Mouse (Mus musculus) liver, embryonic 11.5 days (tissue): ENCODE data around the gene Hist1h2ae. TPM values are rescaled to one million over a fixed set of nuclear protein-coding genes. Genes with fewer than 3 reads are reported as not detected.
"Not testable (repeated sequence)": the region's sequence is repeated elsewhere in the genome, so short reads cannot be mapped to it uniquely, and the experiment has no call there.

Source experiments
- ATAC-seq: fragments of 200-750 bp; cut with Nextera tagmentation; replicated peaks from 2 replicates; pipeline ENCODE4 v1.8.0; 2017; ENCODE audit warnings: moderate number of reproducible peaks, mild to moderate bottlenecking, moderate TSS enrichment, moderate library complexity; ENCODE audit not compliant: low FRiP score
- DNase-seq: peaks from one replicate; pipeline ENCODE4 v3.0.0-alpha.2; 2017; ENCODE audit warnings: low spot score
- H3K27ac ChIP-seq: fragments of 300-500 bp; sonication (generic); 2 replicates; pipeline ENCODE4 v1.5.1; 2014; ENCODE audit warnings: mild to moderate bottlenecking, low read depth, low read length, control low read depth
- H3K27me3 ChIP-seq: fragments of 300-500 bp; sonication (generic); replicated peaks from 2 replicates; pipeline ENCODE4 v1.6.1; 2014; ENCODE audit warnings: low read length, mixed read lengths; ENCODE audit not compliant: control insufficient read depth, insufficient read depth
- H3K36me3 ChIP-seq: fragments of 300-500 bp; sonication (generic); 2 replicates; pipeline ENCODE4 v1.6.1; 2014; ENCODE audit warnings: mild to moderate bottlenecking, low read length, moderate library complexity, mixed read lengths; ENCODE audit not compliant: control insufficient read depth, insufficient read depth
- H3K4me1 ChIP-seq: fragments of 300-500 bp; sonication (generic); replicated peaks from 2 replicates; pipeline ENCODE4 v1.6.1; 2014; ENCODE audit warnings: low read length, mixed read lengths; ENCODE audit not compliant: control insufficient read depth, insufficient read depth
- H3K4me2 ChIP-seq: fragments of 300-500 bp; sonication (generic); 2 replicates; pipeline ENCODE4 v1.6.1; 2014; ENCODE audit warnings: mild to moderate bottlenecking, control low read depth, moderate library complexity
- H3K4me3 ChIP-seq: fragments of 300-500 bp; sonication (generic); 2 replicates; pipeline ENCODE4 v1.5.1; 2014; ENCODE audit warnings: low read depth, low read length, control low read depth
- H3K9ac ChIP-seq: fragments of 300-500 bp; sonication (generic); 2 replicates; pipeline ENCODE4 v1.6.1; 2014; ENCODE audit warnings: low read depth, low read length, control low read depth
- H3K9me3 ChIP-seq: fragments of 300-500 bp; sonication (generic); 2 replicates; pipeline ENCODE4 v1.6.1; 2016; ENCODE audit warnings: low read length, inconsistent platforms, mixed read lengths; ENCODE audit not compliant: control insufficient read depth
- WGBS: fragments of 180-500 bp; shearing (Covaris S2); extraction: QIAGEN DNeasy Blood & Tissue Kit; methylation state at CpG from one replicate; pipeline ENCODE4 v1.1.7; 2014; 5-methylcytosine and 5-hydroxymethylcytosine counted together
- polyA plus RNA-seq: library from polyadenylated mRNA; unstranded; fragments of >200 nt; fragmentation: Nextera tagmentation; extraction: Ambion mirVana; gene quantifications from 2 replicates; pipeline ENCODE4 v1.2.1, GENCODE M21; 2014

The Hist1h2ae gene
- polyA plus RNA-seq, 1 experiment from 2014 or later, result 62.9 TPM

DNA sequence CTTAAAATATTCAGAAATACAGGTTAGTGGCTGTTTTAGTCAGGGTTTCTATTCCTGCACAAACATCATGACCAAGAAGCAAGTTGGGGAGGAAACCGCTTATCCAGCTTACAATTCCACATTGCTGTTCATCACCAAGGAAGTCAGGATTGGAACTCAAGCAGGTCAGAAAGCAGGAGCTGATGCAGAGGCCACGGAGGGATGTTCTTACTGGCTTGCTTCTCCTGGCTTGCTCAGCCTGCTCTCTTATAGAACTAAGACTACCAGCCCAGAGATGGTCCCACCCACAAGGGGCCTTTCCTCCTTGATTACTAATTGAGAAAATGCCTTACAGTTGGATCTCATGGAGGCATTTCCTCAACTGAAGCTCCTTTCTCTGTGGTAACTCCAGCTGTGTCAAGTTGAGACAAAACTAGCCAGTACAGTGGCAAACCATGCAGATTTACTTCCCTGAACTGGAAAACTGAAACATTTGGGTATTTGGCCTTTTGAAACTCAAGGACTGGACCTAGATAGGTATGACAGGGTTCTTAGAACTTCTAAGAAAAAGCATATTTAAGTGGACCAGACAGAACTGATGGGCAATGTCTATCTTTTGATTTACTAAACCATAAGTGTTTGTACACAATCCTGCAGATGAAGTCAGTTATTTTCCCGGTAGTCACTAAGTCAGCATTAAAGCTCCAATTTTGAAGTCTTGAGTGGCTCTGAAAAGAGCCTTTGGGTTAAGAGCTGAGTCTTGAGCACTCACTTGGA lies 28.6 kb downstream of the Hist1h2ae start:
- not testable (repeated sequence) for H3K9me3 ChIP-seq, DNase-seq, H3K36me3 ChIP-seq, H3K27me3 ChIP-seq
- Histone ChIP-seq H3K4me2 (peak overlapping the region; percentile 83), H3K4me3 (peak overlapping the region; percentile 53), H3K9ac (peak overlapping the region; percentile 82), H3K27ac (peak overlapping the region; percentile 98), H3K4me1 (peaks cover 11% of the 10 kb centered on the region)
- WGBS, result 9% methylated on average over 3 of the region's 3 CpGs
- 0 out of 2 replicates have a peak, but pooled peaks have one; percentile 0 for ATAC-seq

DNA sequence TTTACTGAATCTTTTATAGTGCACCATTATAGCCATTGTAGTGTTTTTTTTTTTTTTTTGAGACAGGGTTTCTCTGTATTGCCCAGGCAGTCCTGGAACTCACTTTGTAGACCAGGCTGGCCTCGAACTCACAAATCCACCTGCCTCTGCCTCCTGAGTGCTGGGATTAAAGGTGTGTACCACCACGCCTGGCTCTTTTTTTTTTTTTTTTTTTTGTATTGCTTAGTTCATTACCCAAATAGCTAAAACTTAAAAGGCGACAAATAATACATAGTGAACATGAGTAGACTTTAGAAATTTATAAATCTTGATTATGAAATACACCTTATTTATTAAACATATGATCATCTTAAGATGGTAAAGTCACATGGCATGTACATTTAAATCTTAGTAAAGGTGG lies 29.5 kb downstream of the Hist1h2ae start:
- DNase-seq (no peak), ATAC-seq (no peak)
- Histone ChIP-seq H3K9ac (no peak overlapping the region), H3K4me2 (peak overlapping the region; percentile 83), H3K27ac (peak overlapping the region; percentile 98; the same call in 1 of the 2 replicates), H3K9me3 (no peaks in the 10 kb centered on the region), H3K4me3 (no peak overlapping the region), H3K27me3 (no peaks in the 10 kb centered on the region), H3K4me1 (peaks cover 15% of the 10 kb centered on the region), H3K36me3 (no peaks in the 10 kb centered on the region)
- 74% methylated on average over 3 of the region's 3 CpGs for WGBS

DNA sequence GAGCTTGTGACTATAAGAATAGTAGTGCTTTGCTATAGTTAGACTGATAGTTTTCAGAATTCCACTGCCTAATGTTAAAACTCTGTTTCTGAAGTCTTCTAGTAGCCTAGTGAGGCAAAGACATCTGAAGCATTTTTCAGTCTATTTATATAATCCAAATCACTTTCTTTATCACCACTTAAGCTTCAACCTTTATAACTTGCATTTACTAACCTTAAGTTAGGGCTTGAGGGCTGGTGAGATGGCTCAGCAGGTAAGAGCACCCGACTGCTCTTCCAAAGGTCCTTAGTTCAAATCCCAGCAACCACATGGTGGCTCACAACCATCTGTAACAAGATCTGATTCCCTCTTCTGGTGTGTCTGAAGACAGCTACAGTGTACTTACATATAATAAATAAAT lies 31.2 kb downstream of the Hist1h2ae start:
- DNase-seq, H3K4me3 ChIP-seq, H3K9ac ChIP-seq, H3K9me3 ChIP-seq, ATAC-seq, H3K27ac ChIP-seq, H3K36me3 ChIP-seq, H3K27me3 ChIP-seq, H3K4me2 ChIP-seq: not testable (repeated sequence)
- peaks cover 13% of the 10 kb centered on the region for H3K4me1 ChIP-seq
- WGBS, result 74% methylated on average over 1 of the region's 1 CpGs

GRCm38 (mm10) chr13:23538249-23538648 lies 32.8 kb downstream of the Hist1h2ae start:
- H3K4me1 ChIP-seq, result peaks cover 13% of the 10 kb centered on the region
- H3K9ac ChIP-seq, result no peak overlapping the region
- no peaks in the 10 kb centered on the region for H3K27me3 ChIP-seq
- H3K9me3 ChIP-seq, result no peaks in the 10 kb centered on the region
- no peak for ATAC-seq
- no peak for DNase-seq
- peak overlapping the region; percentile 57 for H3K27ac ChIP-seq
- H3K36me3 ChIP-seq, result no peaks in the 10 kb centered on the region
- no peak overlapping the region for H3K4me3 ChIP-seq
- WGBS, result 68% methylated on average over 5 of the region's 5 CpGs
- 0 out of 2 replicates have a peak overlapping the region, but pooled peaks have one; percentile 10 for H3K4me2 ChIP-seq

GRCm38 (mm10) chr13:23537006-23537710 lies 33.9 kb downstream of the Hist1h2ae start:
- no peak for ATAC-seq
- Histone ChIP-seq H3K4me3 (peak overlapping the region; percentile 65), H3K27me3 (no peaks in the 10 kb centered on the region), H3K9ac (peak overlapping the region; percentile 0; the same call in 1 of the 2 replicates), H3K36me3 (no peaks in the 10 kb centered on the region), H3K4me2 (peak overlapping the region; percentile 88), H3K27ac (peak overlapping the region; percentile 100), H3K9me3 (no peaks in the 10 kb centered on the region), H3K4me1 (peaks cover 20% of the 10 kb centered on the region)
- 75% methylated on average over 3 of the region's 3 CpGs for WGBS
- DNase-seq, result no peak

DNA sequence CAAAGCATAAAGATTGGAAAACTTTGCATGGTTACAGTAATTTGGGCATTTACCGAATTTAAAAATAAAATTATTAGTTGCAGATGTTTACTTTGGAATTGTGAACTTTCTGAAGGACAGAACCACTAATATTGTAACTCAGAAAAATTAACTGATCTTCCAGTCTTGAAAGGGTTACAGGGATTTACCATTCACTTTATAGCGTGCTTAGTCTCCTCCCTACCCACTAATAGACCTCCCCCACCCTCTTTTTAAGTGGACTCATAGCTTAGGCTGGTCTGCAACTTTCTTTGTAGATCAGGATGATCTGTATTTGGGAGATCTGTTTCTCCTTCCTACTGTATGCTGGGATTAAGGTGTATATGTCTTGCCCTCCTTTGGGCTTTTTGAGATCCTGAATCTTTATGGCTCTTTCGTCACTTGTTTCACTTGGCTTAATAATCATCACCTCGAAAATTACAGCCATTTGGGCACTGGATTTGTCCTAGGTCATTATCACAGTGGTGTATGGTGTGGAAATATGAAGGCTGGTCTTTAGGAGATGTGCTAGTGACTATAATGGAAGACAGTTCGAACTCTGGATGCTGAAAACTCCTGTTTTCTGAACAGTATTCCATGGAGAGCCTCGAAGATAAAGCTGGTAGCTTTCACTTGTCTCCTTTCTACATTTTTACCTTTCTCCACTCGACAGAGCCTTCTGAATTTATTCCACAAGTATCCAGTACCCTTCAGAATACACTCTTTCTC lies 34.8 kb downstream of the Hist1h2ae start:
- Histone ChIP-seq H3K4me1 (peaks cover 20% of the 10 kb centered on the region), H3K36me3 (no peaks in the 10 kb centered on the region), H3K4me2 (peak overlapping the region; percentile 88), H3K9ac (peak overlapping the region; percentile 75), H3K4me3 (peak overlapping the region; percentile 65), H3K9me3 (no peaks in the 10 kb centered on the region), H3K27me3 (no peaks in the 10 kb centered on the region), H3K27ac (peak overlapping the region; percentile 100)
- no peak for ATAC-seq
- WGBS, result 21% methylated on average over 7 of the region's 7 CpGs
- no peak for DNase-seq

DNA sequence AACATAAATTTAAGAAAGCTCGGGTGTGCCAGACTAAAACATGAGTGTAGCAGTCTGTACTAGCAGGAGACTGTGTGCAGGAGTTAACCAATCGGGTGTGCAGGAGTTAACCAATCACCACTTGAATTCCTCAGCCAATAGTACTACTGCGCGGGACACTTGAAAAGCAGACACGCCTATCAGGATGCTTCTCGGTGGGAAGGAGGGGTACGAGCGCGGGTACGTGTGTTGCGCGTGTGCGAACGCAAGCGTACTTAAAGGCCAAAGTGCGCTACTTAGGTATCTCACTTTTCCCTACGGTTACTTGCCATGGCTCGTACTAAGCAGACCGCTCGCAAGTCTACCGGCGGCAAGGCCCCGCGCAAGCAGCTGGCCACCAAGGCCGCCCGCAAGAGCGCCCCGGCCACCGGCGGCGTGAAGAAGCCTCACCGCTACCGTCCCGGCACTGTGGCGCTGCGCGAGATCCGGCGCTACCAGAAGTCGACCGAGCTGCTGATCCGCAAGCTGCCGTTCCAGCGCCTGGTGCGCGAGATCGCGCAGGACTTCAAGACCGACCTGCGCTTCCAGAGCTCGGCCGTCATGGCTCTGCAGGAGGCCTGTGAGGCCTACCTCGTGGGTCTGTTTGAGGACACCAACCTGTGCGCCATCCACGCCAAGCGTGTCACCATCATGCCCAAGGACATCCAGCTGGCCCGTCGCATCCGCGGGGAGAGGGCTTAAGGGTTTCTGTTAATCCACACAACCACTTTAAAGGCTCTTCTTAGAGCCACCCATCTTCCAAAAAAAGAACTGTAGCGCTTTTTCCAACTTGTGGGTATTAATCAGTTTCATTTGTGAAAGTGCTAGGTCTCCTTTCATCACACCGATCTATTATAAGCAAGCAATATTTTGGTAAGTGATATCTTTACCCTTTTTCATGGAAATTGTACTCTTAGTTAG lies 35.6 kb downstream of the Hist1h2ae start, which contains the start of gene Hist1h3g:
Gene Hist1h3g, plus strand, starts transcription at position 286 of the 939 bp plus-strand sequence.
- H3K27ac ChIP-seq, result peak within 1 kb of the TSS; percentile 100
- peak within 1 kb of the TSS; percentile 94 for H3K9ac ChIP-seq
- H3K4me2 ChIP-seq, result peak within 1 kb of the TSS; percentile 88
- not testable (repeated sequence) for H3K9me3 ChIP-seq, H3K36me3 ChIP-seq, H3K27me3 ChIP-seq
- peak within 1 kb of the TSS; percentile 65 for H3K4me3 ChIP-seq
- DNase-seq (peak; percentile 90), ATAC-seq (peak; percentile 84)
- WGBS, result under 1% methylated on average over 45 of the region's 62 CpGs
- H3K4me1 ChIP-seq, result peaks cover 15% of the 10 kb centered on the region
